Mouse (Mus musculus): Measurements from ENCODE around the gene Trim7. TPM values are rescaled to one million over a fixed set of nuclear protein-coding genes. Genes with fewer than 3 reads are reported as not detected.
"Not testable (repeated sequence)": the region's sequence is repeated elsewhere in the genome, so short reads cannot be mapped to it uniquely, and the experiment has no call there.

Gene Trim7
- 1.0 and 1.2 TPM in 2 replicates for polyA plus RNA-seq (2015; fragmentation: Nextera tagmentation; extraction: Ambion mirVana)

DNA sequence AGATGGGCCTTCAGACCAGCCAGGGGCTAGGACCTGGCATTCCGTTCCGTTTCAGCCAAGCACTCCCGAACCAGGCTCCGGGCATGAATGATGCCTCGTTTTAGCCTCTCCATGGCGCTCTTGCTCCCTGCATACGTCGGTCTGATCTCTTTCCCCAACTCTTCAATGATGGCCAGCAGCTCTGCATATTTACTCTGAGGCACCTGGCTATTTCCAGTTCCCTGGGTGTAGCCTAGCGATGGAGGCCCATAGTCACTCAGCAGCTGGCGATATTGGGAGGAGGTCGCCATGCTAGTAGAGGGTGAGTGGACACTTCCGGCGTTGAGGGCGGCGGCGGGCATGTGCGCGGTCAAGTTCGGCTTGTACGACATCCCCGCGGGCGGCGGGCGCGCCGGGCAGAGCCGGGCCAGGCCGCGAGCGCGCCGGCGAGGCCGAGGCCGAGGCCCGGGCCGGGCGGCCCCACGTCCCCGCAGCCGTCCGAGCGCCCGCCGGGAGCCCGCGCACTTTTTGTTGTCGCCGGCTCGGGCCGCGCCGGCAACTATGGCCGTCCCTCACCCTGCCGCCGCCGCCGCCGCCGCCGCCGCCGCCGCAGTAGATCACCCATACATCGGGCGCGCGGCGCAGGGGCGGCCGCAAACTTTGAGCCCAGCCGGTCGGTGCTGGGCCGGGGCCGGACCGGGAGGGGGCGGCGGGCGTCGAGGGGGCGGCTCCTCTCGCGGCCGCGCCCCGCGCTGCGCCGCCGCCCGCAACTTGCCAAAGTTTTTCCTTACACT lies at the start of gene Trim7, which contains the start of gene Gm12184:
Gene Trim7 (plus strand): TSS at position 162 of the 773 bp plus-strand sequence.
Gene Gm12184 (minus strand): TSS at position 677 of the 773 bp plus-strand sequence.
- 1% methylated on average over 29 of the region's 92 CpGs for WGBS
- H3K27ac ChIP-seq = peak within 1 kb of the TSS; percentile 75

DNA sequence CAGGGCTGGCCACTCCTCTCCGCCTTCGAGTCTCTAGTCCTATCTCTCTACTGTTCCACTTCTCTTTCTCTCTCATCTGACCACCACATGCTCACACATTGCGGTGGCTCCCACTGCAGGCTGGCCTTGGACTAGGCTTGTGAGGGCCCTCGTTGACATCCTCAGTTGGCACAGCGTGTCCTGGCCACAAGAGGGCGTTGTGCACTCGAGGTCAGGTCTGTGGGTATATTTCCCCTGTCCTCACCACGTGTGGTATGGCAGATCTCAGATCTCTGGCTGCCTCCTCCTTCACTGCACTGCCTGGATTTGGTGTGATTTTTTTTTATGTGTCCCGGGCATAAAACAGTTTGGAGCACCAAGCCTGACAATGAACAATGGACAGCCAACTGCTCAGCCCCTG lies 49.3 kb upstream of the Trim7 start:
- Histone ChIP-seq H3K36me3 (no peaks in the 10 kb centered on the region), H3K4me1 (peaks cover 8% of the 10 kb centered on the region), H3K9me3 (no peaks in the 10 kb centered on the region), H3K4me3 (no peak overlapping the region), H3K4me2 (replicated peaks) (no peak overlapping the region), H3K27ac (no peak overlapping the region), H3K9ac (no peak overlapping the region), H3K27me3 (no peaks in the 10 kb centered on the region)
- no peak for ATAC-seq (ENCODE audit: low FRiP score, low read depth)
- 49% methylated on average over 9 of the region's 9 CpGs for WGBS

More for the DNA sequence above, at the start of gene Trim7, which contains the start of gene Gm12184:
- Histone ChIP-seq H3K27me3 (peaks cover 14% of the 10 kb centered on the region), H3K9ac (peak within 1 kb of the TSS; percentile 59), H3K4me1 (peaks cover 22% of the 10 kb centered on the region; the same call in 1 of the 2 replicates), H3K4me2 (replicated peaks) (peak within 1 kb of the TSS; percentile 67), H3K4me3 (peak within 1 kb of the TSS; percentile 50)
- peak; percentile 87 for ATAC-seq (ENCODE audit: low FRiP score, low read depth)
- not testable (repeated sequence) for H3K36me3 ChIP-seq, H3K9me3 ChIP-seq

DNA sequence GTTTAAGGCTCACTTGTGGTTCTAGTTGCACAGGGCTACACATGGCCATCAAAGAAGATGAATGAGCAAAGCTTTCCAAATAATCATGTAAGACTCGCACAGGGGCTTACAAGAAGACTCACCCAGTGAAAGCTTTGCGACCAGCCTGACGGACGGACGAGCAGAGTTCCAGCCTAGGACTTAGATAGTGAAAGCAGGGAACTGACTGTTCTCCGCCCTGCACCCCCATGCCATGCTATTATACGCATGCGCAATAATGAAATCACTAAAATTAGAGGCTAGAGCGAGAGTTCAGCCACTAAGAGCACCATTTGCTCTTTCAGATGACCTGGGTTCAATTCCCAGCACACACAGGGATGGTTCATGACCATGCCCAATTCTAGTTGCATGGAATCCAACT lies 48.6 kb upstream of the Trim7 start:
- no peak overlapping the region for H3K4me3 ChIP-seq
- no peak overlapping the region for H3K9ac ChIP-seq
- 89% methylated on average over 9 of the region's 9 CpGs for WGBS
- ATAC-seq (ENCODE audit: low FRiP score, low read depth) = no peak
- H3K27me3 ChIP-seq = no peaks in the 10 kb centered on the region
- no peak overlapping the region for H3K4me2 ChIP-seq (replicated peaks)
- no peaks in the 10 kb centered on the region for H3K36me3 ChIP-seq
- H3K27ac ChIP-seq = no peak overlapping the region
- H3K9me3 ChIP-seq = no peaks in the 10 kb centered on the region
- peaks cover 5% of the 10 kb centered on the region for H3K4me1 ChIP-seq

DNA sequence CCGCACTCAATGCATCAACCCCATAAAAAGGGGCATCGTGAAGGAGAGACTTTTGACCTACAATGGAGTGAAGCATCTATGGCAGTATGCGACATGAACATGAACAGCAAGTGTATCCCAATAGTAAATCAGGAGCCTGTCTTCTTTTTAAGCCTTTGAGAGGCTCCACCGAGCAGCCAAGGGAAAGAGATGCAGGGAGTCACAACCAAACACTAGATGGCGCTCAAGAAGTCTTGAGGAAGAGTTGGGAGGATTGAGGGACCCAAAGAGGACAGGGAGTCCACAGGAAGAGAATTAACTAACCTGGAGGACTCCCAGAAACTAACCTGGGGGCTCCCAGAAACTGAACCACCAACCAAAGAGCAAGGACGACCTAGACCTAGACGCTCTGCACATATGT lies 46.5 kb upstream of the Trim7 start:
- H3K4me3 ChIP-seq = no peak overlapping the region
- no peak overlapping the region for H3K27ac ChIP-seq
- H3K4me1 ChIP-seq = peaks cover 2% of the 10 kb centered on the region
- H3K4me2 ChIP-seq (replicated peaks) = no peak overlapping the region
- H3K9ac ChIP-seq = no peak overlapping the region
- H3K36me3 ChIP-seq = no peaks in the 10 kb centered on the region
- no peaks in the 10 kb centered on the region for H3K9me3 ChIP-seq
- no peaks in the 10 kb centered on the region for H3K27me3 ChIP-seq
- WGBS = 39% methylated on average over 7 of the region's 7 CpGs
- no peak for ATAC-seq (ENCODE audit: low FRiP score, low read depth)

DNA sequence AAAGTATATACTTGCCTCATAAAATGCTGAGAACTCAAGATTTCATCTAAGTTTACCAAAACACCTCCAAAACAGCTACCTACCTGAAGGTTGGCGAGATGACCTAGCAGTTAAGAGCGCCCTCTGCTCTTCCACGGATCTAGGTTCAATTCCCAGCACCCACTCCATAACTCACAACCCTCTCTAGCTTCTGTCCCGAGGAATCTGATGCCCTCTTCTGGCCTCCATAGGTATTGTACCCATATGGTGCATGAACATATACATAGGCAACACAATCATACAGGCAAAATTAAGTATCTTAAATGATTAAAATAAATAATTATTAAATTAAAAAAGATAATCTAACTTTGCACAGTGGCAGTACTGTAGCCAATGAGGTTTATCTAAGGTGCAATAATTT lies 43.7 kb upstream of the Trim7 start:
- H3K9ac ChIP-seq = no peak overlapping the region
- no peaks in the 10 kb centered on the region for H3K4me1 ChIP-seq
- no peak for ATAC-seq (ENCODE audit: low FRiP score, low read depth)
- no peaks in the 10 kb centered on the region for H3K36me3 ChIP-seq
- no peak overlapping the region for H3K27ac ChIP-seq
- no peak overlapping the region for H3K4me2 ChIP-seq (replicated peaks)
- H3K4me3 ChIP-seq = no peak overlapping the region
- no peaks in the 10 kb centered on the region for H3K9me3 ChIP-seq
- WGBS = 85% methylated on average over 4 of the region's 4 CpGs
- no peaks in the 10 kb centered on the region for H3K27me3 ChIP-seq

DNA sequence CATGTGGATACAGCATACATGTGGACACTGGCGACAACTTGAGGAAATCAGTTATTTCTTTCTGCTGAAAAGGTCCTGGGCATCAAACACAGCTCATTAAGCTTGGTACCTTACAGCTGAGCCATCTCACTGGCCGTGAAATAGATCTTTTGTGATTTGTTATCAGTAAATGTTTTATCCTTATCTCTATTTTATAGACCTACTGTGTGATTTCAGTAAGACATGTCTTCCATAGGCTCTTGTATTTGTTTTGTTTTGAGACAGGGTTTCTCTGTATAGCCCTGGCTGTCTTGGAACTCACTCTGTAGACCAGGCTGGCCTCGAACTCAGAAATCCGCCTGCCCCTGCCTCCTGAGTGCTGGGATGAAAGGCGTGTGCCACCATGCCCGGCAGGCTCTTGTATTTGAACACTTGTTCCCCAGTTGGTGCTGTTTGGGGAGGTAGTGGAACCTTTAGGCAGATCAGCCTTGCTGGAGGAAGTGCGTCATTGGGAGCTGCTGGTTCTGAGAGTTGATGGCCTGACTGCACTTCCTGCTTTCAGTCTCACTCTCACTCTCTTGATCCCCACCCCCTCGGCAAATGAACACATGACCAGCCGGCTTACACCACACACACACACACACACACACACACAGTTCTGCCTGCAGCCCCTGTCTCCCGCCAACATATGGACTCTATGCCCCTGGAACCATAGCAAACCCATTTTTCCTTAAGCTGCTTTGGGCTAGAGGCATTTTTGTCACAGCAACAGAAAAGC lies 38.3 kb upstream of the Trim7 start:
- Histone ChIP-seq H3K4me3 (peak overlapping the region; percentile 43), H3K27me3 (no peaks in the 10 kb centered on the region), H3K36me3 (no peaks in the 10 kb centered on the region), H3K4me1 (0 out of 2 replicates have a peak, but pooled peaks cover 7% of the 10 kb centered on the region), H3K4me2 (replicated peaks) (peak overlapping the region; percentile 64), H3K27ac (no peak overlapping the region), H3K9ac (no peak overlapping the region), H3K9me3 (no peaks in the 10 kb centered on the region)
- peak; percentile 48; the same call in 1 of the 2 replicates for ATAC-seq (ENCODE audit: low FRiP score, low read depth)
- 49% methylated on average over 10 of the region's 10 CpGs for WGBS

DNA sequence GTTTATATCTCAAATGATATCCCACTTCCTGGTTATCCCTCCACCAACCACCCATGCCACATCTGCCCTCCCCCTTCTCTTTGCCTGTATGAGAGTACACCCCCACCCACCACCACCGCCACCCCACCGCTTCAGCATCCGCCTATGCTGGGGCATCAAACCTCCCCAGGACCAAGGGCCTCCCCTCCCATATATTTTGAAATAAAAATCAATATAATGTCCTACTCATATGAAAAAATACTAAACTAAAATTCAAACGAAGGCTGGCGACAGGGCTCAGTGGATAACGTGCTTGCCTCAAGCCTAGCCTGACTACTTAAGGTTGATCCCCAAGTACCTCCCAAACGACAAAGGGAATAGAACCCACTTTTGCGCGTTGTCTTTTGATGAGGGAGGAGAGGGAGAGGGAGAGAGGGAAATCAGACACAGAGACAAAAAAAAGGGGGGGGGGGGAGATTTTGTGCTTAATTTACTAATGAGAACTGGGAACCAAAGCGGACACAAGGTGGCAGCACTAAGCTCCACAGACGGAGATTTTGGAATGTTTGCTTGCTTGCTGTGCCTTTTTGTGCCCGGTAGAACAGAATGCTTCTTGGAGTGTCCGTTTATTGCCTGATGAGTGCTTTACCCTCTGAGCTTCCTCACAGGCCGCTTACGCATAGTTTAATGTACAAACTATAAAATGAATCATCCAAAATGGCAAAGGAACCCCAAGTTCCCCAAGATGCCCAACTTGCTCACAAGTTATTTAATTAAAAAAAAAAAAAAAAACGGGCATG lies 37.4 kb upstream of the Trim7 start:
- peak overlapping the region; percentile 57 for H3K9ac ChIP-seq
- H3K4me2 ChIP-seq (replicated peaks) = peak overlapping the region; percentile 64
- H3K27me3 ChIP-seq = no peaks in the 10 kb centered on the region
- H3K9me3 ChIP-seq = no peaks in the 10 kb centered on the region
- no peaks in the 10 kb centered on the region for H3K36me3 ChIP-seq
- peak; percentile 73 for ATAC-seq (ENCODE audit: low FRiP score, low read depth)
- 0 out of 2 replicates have a peak, but pooled peaks cover 7% of the 10 kb centered on the region for H3K4me1 ChIP-seq
- 10% methylated on average over 16 of the region's 16 CpGs for WGBS
- no peak overlapping the region for H3K27ac ChIP-seq
- peak overlapping the region; percentile 43 for H3K4me3 ChIP-seq

DNA sequence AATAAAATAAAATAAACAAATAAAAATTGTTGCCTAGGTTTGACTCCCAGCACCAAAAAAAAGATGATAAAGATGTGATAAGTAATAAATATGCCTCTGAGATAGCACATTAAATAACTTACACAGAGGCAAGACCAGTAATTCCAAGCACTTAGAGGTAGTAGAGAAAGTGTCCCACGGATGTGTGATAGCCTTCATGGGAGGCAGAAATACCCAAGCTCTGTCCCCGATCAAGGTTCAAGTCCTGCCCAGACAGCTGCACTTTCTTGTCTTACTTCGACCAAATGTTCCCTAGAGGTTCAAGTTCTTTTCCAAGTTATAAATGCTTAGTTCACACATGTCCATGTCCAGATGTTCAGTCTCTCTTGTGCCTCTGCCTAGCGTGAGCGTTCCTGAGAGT lies 36.7 kb upstream of the Trim7 start:
- Histone ChIP-seq H3K36me3 (no peaks in the 10 kb centered on the region), H3K9ac (no peak overlapping the region), H3K4me1 (0 out of 2 replicates have a peak, but pooled peaks cover 7% of the 10 kb centered on the region), H3K27ac (no peak overlapping the region), H3K4me3 (no peak overlapping the region), H3K9me3 (no peaks in the 10 kb centered on the region), H3K27me3 (no peaks in the 10 kb centered on the region), H3K4me2 (replicated peaks) (peak overlapping the region; percentile 64; the same call in 1 of the 2 replicates)
- WGBS = 86% methylated on average over 5 of the region's 5 CpGs
- ATAC-seq (ENCODE audit: low FRiP score, low read depth) = no peak

DNA sequence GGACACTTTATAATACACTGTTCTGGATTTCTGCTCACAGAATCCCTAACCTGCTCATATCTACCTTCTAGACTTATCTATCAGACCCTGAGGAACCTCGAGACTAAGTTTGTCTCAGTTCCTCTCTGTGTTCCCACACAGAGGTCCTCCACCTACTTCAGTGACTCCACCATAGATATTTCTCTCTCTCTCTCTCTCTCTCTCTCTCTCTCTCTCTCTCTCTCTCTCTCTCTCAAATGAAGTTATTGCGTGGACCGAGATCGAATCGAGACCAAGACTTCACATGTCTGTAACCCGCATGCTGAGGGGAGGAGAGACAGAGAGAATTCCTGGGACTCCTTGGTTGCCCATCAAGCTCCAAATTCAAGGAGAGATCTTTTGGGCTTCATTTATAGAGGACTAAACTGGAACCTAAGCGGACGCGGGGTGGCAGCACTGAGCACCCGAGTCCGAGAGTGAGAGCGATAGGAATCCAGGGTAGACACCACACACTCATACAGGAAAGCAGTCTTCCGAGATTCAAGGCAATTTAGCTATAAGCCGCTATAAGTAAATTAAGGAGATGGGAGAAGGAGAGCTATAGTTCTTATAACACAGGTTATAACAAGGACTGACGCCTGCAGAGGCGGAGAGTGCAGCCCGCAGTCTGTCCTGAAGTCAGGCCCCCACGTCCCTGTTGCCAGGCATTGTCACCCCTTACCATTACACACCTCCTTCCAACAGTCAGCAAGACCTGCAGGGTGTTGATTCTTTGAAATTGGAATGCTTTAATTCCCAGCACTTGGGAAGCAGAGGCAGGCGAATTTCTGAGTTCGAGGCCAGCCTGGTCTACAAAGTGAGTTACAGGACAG lies 35.7 kb upstream of the Trim7 start:
- Histone ChIP-seq H3K36me3 (no peaks in the 10 kb centered on the region), H3K9me3 (no peaks in the 10 kb centered on the region), H3K9ac (peak overlapping the region; percentile 36; the same call in 1 of the 2 replicates), H3K4me2 (replicated peaks) (peak overlapping the region; percentile 55), H3K4me1 (0 out of 2 replicates have a peak, but pooled peaks cover 7% of the 10 kb centered on the region), H3K4me3 (peak overlapping the region; percentile 29), H3K27ac (no peak overlapping the region), H3K27me3 (no peaks in the 10 kb centered on the region)
- WGBS = 17% methylated on average over 20 of the region's 20 CpGs
- ATAC-seq (ENCODE audit: low FRiP score, low read depth) = peak; percentile 69

DNA sequence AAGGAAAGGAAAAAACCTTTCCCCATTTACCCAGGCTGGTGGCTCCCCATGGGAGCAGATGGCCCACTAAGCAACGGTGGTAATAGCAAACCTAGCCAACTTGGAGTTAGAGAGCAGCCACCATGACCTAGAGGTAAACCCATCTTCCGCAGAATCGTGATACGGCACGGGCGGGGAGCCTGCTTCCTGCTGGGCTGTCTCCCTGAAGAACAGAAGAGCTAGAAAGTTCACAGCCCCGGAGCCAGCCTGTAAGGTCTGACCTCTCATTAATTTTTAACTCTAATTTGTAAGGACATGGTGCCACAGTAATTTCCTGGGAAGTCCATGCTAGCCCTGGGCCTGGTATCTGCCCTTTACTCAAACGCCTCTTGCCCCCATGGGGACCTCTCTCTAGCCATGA lies 35.0 kb upstream of the Trim7 start:
- Histone ChIP-seq H3K4me2 (replicated peaks) (no peak overlapping the region), H3K9ac (no peak overlapping the region), H3K4me3 (no peak overlapping the region), H3K4me1 (0 out of 2 replicates have a peak, but pooled peaks cover 7% of the 10 kb centered on the region), H3K27ac (no peak overlapping the region), H3K9me3 (no peaks in the 10 kb centered on the region), H3K27me3 (no peaks in the 10 kb centered on the region), H3K36me3 (no peaks in the 10 kb centered on the region)
- 62% methylated on average over 8 of the region's 8 CpGs for WGBS
- ATAC-seq (ENCODE audit: low FRiP score, low read depth) = no peak

DNA sequence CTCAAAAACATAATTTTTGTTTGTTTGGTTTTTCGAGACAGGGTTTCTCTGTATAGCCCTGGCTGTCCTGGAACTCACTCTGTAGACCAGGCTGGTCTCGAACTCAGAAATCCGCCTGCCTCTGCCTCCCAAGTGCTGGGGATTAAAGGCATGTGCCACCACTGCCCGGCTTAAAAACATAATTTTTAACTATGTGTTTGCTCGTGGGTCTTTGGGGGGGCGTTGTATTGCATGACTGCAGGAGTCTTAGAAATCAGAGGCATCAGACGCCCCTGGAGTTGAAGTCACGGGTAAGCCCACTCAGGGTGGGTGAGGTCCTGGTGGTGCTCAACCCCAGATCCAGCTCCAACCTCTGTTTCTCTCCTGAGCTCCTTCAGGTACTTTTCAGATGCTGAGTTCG lies 34.0 kb upstream of the Trim7 start:
- H3K9me3 ChIP-seq; H3K4me2 ChIP-seq (replicated peaks); H3K9ac ChIP-seq; H3K4me1 ChIP-seq; H3K4me3 ChIP-seq; H3K27ac ChIP-seq; H3K27me3 ChIP-seq; H3K36me3 ChIP-seq; ATAC-seq (ENCODE audit: low FRiP score, low read depth): not testable (repeated sequence)
- WGBS = 85% methylated on average over 9 of the region's 9 CpGs

All from limb, embryonic 13.5 days (tissue).